Mouse (Mus musculus) lung, postnatal 14 days (tissue): ENCODE data around the gene Sepsecs.

Source experiments
- DNase-seq: peaks from one replicate; pipeline ENCODE4 v3.0.0; 2021

Gene Sepsecs

DNA sequence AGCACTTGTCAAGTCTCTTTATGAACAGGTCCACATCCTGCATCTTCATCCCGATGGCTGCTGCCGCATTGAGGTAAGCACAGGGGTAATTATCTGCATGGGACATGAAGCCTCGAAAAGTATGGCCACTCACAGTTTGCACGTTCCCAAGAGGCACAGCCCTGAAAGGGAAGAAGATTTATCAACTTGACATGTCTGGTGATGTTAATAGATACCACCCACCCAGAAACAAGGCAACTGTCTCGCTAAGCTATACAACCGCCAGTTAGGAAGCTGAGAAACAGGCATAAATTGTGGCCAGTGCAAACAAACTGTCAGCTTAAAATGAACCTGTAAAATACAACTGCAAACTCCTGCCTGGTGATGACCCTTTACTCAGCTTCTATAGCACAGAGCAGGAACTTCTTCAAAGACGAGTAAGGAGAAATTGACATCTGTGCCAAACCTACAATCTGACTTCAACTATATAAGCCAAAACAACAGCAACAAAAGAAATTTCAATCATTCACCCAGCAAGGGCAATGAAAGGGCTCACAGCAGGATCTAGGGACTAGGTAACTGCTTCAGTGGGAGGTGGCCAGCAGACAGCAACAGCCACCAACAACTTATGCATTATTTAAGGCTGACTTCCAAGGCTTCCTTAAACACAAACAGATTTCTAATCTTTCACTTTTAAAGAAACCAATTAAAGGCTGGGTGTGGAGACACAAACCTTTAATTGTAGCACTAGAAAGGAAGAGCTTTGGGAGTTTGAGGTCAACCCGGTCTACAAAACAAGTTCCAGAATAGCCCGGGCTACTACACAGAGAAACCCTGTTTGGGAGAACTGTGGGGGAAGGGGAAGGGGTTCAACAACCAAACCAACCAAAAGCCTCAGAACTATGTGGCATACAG, 25.3 kb downstream of the Sepsecs start:
- DNase-seq: no peak

DNA sequence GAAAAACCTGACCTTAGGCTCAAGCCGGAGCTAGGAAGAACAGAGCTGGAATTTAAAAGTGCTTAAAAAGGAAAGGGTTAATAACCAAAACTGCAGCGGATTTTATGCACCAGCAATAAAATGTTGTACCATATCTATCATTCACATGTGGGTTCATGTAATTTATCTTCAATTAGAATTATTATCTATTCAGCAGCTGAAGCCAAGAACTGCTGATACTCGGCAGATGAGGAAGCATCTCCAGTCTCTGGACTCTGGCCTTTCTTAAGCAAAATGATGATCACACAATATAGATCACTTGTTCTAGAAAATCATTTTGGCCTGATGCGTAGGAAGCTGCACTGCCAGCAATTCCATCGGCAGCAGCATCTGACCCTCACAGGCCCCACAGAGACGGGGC, 27.8 kb downstream of the Sepsecs start:
- no peak for DNase-seq

DNA sequence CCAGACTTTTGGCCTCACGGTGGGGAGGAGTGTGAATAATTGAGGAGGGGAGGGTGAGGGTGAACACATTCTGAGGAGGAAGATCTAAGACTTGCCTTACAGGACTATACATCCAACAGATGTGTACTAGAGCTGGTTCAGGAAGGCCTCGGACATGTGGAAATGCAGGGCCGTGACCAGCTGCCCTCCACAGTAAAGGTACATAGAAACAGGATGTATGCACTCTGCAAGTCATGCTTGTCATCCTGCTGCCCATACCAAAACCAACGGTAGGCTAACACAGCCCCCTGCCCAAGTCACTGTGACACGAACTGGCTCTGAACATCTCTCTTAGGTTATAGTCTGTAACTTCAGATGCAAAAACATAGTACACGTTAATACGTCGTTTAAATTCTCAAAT, 30.6 kb downstream of the Sepsecs start:
- DNase-seq: no peak

DNA sequence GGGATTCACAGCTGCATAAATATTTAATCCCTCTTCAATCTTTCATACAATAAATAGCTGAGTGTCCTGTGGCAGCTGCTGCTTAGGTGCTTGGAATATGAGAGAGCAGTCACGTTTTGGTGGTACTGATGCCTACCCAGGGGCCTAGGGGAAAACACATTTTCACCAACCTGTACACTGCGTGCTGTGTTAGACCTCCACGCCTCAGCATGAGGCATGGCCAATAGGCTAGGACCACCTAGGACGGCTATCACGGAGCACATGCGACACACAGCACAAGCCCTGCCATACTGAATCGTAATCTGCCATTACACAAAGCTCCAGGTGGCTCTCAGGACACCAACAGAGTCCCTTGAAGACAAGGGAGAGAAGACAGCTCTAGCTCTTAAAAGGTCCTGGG, 31.5 kb downstream of the Sepsecs start:
- no peak for DNase-seq

DNA sequence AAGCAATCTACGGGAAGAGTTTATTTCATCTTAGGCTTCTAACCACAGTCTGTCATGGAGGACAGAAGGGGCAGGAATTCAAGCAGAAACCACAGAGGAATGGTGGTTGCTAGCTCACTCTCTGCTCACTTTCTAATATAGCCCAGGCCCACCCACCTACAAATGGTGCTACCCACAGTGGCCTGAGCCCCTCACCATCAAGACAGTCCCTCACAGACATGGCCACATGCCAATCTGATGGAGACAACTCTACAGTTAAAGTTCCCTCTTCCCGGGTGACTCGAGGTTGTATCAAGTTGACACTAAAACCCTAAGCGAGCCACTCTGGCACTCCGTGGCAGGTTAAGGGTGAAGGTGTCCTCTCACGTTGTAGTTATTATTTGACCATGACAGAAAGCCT, 32.6 kb downstream of the Sepsecs start:
- DNase-seq: no peak

DNA sequence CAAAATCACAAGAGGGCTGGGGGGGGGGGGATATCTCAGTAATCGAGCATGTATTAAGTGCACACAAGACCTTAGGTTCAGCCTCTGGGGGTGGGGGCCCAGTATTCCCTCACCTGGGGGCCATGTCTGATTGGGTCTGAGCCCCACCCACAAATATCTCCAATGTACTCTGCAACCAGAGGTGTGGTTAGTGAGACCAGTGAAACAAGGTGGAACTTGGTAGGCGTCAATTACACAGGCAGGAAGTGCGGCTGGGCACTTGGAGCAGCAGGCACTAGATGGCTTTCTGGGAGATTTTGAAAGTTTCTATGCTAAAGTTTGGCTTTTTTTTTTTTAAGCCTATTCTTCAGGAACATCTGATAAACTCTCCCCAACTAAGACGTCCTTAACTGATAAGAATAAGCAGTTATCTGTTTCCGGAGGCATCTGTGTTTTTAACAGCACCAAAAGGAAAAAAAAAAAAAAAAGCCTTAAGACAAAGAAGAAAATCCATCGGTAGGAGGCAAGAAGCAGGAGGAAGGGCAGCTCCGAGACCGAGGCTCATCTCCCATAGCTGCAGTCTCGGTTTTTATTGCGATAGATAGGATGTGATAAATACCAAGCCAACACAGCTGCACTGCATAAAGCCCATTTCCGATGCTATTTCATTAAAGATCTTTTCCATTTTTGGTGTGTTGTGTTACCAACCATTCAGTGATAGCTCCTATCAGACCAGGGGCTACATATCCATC, 33.3 kb downstream of the Sepsecs start:
- no peak for DNase-seq

DNA sequence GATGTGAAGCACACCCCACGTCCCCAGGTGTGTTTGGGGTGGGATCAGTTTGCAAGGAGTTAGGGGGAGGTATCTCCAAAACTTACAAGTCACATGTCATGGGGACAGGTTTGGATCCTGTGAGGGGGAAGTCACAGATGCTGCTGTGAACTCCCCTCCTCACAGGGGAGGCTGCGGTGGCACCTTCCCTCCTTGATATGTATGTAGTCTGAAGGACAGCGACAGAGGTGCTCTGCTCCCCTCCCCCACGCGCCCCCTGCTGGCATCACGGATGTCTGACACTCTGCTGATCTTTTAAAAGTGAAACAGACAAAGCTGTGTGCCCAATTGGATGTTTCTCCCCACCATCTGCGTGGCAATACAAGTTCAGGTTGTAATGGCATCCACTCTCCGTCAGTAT, 35.5 kb downstream of the Sepsecs start:
- peak; percentile 73 for DNase-seq

DNA sequence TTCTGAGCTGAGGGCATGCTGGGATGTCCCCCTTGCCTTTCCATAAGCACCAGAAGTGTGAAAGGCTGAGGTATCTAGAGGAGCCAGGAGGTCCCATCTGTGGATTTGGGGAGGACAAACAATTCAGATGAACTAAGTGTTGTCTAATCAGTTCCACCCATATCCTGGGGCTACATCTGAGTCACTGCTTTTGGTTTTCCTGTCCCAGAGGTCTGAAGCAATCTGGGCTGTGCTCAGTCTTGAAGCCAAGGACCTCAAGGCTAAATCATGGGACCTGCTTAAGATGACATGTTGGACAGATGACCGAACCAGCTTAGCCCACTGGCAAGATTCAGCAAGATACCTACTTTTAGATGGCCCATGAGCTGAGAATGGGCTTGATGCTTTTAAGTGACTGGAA, 39.0 kb downstream of the Sepsecs start:
- no peak for DNase-seq

DNA sequence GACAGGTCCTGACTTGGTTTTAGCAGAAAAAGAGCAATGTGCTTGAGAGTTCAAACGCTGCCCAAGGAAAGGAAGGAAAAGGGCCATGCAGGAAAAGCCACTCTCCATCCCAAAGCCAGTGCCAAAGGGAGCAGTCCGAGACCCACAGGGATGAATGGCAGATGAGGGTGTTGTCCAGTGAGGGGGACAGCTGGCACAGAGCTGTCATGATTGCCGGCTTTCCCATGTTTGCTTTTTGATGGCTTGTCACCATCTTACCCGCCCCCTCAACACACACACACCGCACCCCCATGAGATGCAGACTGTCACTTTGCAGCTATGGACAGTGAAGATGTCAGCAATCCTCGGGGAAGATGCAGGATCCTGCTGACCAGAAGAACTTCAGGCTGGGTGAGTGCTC, 40.3 kb downstream of the Sepsecs start:
- no peak for DNase-seq

DNA sequence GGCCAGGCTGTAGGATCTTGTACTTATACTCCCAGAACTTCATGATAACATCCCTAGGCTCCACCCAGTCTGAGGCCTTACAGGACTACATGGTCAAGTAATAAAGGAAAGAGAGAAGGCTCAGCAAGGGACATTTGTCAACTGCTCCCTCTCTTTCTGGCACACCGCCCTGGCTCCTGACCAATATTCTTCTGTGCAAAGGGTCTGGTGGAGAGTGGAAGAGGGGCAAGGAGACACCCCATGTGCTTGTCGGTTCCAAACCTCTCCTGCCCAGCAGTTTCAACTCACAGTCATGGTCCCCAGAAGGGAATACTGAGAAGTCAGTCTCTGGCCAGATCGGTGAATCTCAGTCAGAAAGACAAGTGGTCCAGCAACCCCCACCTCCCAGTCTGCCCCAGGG, 40.7 kb downstream of the Sepsecs start:
- DNase-seq: no peak

DNA sequence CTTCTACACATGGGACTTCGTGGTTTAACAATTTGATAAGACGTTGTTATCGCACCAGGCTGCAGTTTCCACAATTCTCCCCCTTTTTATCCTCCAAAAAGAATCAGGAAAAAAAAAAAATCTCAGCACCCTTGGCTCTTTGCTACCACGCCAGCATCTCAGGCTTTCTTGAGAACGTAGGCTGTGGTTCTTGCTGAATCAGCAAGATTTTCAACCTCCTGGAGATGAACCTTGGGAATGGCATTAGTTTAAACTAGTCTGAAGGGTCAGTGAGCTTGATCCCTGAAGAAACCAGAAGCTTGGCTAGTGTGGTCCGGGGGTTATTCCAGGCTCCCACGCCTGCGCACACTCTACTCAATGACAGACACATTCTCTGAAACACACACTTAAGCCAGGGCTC, 41.8 kb downstream of the Sepsecs start:
- DNase-seq: no peak

DNA sequence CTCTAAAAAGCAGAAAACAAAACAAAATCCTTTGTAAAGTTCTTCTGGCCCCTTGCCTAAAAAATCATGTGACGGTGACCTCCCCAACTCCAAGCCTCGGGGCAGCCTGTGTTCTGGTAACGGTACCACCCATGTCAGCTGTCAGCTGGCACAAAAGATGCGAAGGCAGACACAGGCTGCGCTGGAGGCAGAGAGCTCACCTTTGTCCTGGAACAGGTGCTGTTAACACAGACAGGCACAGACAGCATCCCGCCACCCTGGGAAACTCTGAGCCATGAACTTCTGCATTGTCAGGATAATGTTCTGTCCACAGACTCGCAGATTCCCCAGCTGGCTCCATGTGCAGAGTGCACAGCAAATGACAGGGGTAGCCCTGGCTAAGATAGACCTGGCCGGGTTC, 43.4 kb downstream of the Sepsecs start:
- DNase-seq: no peak

DNA sequence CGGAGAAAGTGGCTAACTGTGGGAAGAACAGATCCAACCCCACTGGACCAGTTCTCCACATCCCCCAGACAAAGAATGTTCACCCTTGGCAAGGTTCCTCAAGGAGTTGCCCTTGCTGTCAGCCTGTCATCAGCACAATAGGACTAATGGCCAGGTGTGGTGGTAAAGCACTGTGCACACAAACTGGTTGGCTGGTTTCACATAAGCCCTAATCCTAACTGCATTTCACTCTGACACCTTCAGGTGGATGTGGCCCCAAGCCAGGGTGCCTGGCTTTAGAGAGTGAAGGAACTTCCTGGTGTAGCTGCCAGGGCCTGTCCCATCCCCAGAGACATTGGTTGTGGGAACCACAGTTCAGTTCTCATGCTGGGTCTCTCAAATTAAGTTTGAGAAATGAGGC, 44.6 kb downstream of the Sepsecs start:
- no peak for DNase-seq

DNA sequence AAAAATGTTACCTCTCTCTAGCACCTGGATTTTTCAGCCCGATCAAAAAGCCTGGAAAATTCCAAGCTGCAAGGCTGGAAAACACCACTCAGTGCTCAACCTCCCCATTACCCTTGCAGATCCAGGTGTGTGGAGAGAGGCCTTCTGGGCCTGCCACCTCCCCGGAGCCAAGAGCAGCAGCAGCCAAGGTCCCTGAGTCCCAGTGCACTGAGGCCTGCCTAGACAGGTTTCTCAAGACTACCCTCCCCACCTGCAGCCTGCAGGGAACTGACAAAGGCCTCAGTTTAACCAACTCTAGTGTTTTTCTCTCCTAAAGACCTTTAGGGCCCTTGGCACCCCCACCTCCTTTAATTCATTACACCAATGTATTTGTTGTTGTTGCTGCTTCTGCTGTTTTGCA, 46.4 kb downstream of the Sepsecs start:
- no peak for DNase-seq

DNA sequence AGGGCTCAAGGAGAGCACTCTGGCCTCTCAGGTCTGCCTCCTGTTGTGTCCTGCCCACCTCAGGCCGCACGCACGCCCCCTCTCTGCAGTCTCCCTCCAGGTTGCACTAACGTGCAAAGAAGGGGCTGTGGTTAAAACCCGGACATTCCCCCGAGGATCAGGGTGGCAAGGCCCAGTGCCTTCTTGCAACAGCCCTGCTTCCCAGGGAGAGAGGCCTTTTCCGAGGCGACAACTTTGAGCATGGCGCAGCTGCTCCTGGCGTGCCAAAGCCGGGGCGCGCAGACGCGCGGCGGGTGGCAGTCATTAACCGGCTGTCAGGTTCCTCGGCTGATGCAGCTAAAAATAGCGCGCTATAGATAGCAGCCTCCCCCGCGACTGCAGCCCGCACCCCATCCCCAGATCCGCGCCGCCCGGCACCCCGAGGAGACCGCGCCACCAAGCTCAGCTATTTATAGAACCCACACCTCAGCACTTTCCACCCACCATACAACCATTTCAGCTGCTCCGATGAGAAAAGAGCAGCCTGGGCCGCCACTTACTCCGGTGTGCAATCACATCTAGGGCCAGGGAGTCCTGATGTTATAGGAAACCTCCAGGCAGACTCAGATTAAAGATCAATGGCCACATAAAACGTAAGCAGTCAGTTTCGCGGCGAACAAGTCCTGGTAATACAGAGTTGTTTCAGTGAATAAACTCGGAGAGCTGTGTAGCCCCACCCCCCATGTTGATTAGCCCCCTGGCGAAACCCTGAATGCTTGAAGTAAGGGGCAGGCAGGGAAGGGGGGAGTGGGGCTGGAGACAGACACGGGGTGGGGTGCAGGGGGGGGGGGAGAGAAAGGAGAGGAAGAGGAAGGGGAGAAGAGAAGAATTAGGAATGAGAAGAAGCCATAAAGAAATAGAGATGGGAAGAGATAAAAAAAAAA, 50.9 kb downstream of the Sepsecs start:
- DNase-seq: peak; percentile 9

DNA sequence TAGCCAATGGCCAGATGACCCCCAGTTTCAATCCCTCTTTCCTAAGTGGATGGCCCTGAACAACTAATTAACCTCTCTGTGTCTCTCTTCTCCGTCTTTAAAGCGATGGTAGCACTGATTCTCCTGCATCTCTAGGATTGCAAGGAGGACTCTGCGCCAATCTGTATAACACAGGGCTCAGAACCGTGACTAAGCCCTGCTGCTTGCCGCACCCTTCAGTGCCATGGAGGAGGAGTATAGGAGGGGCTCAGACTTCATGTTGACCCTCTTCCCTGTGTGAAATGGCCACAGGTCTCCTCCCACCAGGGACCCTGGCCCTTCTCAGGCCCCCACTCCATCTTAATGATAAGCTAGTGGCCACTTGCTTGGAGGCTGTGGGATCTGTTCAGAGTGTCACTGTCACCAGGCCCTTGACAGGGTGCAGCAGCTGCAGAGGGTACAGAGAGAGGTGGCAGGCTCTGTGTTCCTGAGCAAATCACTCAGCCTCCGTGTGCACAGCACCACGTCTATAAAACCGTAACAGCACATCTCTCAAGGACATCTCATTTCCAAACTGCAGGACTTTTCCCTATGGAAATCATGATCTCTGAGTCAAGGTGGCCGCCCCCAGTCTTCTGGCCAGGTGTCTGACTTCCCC, 51.7 kb downstream of the Sepsecs start:
- DNase-seq: no peak

DNA sequence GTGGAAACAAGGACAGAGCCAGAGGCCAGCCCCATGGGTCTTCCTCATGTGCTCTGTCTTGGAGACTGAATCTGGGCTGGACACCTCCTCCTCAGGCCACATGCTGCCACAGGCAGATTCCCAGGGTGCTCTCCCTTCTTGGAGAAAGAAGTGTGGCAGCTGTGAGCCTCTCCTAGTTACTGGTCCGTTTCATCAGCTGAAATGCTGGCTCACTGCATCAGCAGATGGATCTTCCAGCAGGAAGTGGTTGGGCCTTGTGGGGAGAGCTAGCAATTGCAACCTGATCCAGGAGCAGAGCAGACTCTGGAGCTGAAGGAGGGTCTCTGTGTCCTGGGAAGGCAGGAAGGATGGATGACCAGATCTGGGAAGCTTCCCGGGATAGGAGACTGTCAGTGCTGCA, 53.0 kb downstream of the Sepsecs start:
- DNase-seq: peak; percentile 5

DNA sequence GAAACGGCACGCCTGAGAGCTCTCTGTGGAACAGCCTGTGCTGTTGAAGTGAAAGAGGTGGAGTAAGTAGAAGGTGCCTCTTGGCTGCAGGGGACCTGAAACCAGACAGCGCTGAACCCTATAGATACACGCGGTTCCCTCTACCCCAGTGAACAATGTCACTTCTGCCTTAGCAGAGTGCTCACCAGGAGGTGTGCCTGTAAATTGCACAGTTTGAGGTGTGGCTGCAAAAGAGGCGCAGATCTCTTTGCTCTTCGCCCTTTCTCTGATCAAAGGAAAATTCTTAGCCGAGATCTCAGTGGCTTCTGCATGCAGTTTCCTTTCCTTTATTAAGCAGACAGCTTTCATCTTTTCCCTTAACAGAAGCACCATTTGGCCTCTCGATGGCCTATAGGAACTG, 54.1 kb downstream of the Sepsecs start:
- DNase-seq: no peak

DNA sequence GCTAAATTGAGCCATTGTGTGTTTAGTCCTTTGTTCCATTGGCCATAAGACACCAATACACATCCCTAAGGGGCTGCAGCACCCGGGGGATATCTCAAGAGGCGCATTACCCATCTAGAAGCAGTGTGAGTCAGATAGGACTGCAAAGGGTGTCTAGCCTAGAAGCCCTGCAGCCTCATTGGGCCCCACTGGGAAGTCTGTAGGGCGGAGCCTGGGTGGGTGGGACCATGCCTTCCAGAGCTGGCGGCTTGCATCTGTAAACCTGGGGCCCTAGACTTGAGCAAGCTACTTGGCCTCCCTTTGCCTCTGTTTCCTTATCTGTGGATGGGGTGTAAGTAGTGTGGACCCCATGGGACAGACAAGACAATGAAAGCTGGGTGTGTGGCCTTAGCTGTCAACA, 54.8 kb downstream of the Sepsecs start:
- no peak for DNase-seq

DNA sequence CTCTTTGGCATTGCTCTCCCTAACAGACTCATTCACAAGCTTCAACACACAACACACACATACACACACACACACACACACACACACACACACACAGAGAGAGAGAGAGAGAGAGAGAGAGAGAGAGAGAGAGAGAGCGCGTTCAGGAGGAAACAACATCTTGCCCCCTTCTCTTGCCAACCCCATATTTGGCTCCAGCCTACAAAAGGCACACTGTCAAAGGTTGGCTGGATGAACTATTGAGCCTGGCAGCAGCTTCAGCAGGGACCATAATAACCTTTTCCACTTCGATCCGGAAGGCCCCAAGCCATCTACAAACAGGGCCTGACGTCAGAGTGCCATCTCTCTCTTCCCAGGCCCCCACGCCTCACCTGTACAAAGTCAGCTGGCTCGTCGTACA, 56.7 kb downstream of the Sepsecs start:
- DNase-seq: no peak

DNA sequence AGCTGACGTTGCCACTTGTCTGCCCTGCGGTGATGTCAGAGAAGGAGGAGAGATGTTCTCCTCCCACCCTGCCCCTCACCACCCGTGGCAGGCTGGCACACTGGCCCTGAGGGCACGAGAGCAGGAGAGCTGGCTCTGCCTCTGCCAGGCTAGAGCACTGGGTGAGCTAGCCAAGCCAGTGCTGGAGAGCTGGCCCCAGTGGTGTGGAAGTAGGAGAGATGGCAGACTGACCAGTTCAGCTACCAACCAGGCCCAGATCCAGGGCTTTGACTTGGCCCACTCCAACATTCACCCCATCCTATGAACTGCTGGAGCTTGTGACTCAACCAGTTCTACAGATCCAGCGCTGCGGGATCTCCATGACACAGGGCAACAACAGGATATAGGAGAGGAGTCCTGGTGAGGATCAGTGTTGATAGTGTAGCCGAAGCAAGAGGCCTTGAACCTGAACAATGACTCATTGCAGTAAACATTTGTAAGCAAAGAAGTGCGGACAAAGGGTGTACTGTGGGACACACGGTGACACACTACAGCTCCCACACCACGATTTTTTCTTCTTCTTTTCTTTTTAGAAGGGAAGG, 58.1 kb downstream of the Sepsecs start:
- DNase-seq: no peak

DNA sequence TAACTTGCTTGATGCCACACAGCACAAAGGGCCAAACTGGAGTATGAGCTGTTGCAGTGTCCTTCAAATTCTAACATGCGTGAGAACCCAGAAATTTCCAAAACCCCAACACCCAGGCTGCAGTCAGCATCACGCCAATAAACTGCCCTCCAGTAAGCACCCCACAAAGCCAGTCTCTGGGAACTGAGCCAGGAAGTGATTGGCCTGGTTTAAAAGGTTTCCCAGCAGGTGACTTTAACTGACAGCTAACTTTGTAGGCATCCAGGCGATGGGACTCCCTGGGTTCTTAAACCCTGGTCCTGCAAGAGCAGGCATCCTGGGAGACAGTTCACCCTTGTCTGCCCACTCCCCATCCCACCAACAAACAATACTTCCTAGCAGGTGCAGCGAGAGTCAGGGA, 59.2 kb downstream of the Sepsecs start:
- no peak for DNase-seq

DNA sequence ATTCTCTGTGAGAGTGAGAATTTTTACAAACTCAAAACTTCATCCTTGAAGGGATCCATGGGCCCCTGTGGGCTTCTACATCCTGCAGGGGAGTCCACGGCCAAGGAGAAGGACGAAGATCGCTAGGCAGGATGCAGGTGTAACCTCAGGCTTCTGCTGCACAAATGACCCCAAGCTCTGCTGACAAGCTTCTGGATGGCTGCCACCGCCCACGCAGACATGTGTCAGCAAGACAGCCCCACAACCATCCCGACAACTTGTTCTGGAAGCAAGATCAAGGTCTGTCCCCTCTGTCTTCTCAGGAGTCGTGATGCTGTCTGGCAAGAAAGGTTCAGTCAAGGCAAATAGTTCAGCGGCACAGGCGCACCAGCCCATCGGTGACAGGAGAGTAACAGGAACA, 59.8 kb downstream of the Sepsecs start:
- no peak for DNase-seq
